Mouse (Mus musculus) ovary, adult 18-20 months (tissue): ENCODE measurements at regions not wholly inside any gene's neighbourhood (a gene's known extent, or its start where the extent isn't known, plus 50 kb on each side); places are given as distances from the start of the nearest gene placed in this dataset.
A peak's percentile ranks its signal among the peaks of the same experiment; 100 is the strongest.
"Not testable (repeated sequence)": the region's sequence is repeated elsewhere in the genome, so short reads cannot be mapped to it uniquely, and the experiment has no call there.

Experiments used
- DNase-seq: peaks from one replicate; pipeline ENCODE4 v3.0.0; 2022; ENCODE audit warnings: low spot score, mixed read lengths

DNA sequence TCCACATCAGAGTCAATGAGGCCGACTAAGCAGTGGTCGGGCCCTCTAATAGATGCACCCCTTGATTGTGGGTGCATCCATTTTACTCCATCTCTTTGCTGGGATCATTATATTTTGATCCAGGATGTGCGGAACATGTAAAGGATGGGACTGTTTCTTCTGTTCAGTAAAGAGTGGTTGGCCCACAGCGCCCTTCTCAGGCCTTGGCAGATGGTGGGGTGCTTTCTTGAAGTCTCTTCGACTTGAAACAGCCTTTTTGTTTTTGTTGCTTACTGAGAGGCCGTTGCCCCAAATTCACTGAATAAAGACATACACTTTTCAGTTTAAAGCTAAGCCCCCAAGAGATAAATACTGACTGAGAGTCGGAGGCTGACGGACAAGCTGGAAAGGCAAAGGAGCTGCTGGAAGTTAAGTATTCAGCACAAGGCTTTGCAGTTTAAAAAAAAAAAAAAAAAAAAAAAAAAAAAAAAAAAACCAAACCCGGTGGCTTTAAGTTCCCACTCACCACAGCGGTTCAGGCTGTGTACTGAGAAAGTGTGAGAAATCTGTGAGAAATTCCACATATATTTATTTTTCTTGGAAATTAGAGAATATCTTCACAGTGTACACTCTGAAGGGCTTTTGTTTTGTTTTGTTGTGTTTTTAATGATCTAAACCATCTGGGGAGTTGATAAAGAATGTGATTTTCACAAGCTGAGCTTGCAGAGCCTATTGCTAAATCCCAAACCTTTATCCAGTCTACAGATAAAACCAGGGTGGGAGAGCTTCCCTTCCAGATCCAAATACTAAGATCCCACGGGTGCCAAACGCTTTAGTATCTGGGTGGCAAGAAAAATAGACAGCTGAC, 285.3 kb upstream of the Mpdz start:
- DNase-seq, result no peak

DNA sequence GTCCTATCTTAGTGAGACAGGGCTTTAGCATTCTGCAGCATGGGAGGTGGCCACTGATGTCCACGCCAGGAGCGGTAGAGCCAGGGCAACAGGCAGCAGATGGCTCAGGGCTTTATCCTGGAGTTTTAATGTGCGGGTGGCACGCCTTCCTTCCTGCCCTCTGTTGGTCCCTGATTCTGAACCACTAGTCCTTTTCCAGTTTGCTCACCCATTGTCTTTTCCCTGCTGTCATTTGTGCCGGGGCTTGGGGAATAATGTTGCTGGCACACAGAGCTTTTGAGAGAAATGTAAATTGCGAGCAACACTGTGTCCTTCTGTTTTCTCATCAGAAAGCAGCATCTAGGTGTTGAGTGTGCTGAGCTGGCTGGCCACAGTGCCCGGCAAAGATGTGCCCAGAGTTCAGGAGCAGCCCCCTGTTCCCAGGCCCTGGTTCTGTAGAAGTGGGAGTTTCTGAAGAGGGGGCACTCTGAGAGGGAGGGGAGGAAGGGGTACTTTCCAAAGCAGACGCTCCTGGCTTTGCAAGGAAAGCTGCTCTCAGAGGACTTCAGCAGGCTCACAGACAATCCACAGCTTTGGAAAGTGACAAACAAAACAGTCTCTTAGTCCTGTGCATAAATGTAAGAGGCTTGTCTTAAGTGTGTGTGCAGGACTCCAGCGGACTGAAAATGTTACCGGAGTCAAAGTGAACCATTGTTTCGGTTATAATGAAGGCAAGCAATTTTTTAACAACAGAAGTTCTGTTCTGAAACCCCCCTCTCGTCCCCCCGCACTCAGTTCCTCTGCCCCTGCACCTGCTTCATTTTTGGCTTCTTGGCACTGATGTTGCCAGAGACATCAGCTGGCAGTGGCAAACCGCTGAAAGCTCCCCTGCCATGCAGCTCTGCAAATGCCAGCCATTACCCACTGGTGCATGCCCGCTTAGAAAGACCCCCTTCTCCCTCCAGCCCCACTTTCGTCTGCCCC, 284.4 kb upstream of the Mpdz start:
- no peak for DNase-seq

DNA sequence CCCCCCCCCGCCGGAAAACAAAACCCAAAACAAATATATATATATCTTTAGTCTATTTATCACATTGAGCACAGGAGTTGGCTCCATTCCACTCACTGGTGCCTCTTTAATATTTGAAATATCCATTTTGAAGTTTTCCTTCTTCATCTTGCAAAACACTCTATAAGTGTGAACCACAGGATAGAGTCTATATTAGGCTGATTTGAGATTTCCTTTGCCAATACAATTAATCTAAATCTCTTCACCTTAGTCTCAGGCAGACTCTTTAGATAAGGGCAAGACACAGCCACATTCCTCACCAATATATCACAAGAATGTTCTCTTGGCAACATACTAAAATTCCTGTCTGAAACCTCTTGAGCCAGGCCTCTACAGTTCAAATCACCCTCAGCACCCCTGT, 282.1 kb upstream of the Mpdz start:
- no peak for DNase-seq

DNA sequence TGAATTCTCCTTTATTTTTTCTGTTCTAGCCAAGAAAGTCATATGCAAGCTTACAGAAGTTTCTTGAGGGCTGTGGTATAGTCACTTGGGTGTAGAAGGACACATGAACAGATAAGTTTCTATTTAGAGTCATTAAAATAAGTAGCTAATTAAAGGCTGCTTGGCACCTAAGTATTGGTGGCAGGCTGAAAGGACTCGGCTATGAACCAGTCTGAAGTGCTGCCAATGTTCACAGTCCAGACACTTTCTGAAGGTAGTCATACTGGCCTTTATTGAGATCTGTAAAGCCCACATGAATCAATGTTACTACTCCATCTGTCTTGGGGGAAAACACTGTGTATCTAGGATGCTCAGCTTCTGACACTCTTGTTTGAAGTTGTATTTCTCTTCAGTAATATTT, 269.8 kb upstream of the Mpdz start:
- DNase-seq, result no peak

DNA sequence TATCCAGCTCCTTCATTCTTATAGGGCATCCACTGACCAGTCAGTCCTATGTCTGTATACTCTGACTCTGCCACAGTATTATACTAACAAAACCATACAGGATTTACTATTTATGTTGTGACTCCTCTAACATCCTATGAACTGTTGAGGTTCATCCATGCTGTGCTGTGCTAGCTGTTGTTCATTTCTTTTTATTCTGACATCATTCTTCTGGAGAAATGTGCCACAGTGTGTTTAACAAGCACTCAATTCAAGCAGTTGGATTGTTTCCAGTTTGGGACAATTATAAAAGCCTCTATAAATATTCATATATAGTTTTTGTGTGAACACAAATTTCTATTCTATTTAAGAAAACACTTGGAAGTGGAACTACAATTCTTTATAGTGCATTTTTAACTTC, 252.6 kb upstream of the Mpdz start:
- no peak for DNase-seq

DNA sequence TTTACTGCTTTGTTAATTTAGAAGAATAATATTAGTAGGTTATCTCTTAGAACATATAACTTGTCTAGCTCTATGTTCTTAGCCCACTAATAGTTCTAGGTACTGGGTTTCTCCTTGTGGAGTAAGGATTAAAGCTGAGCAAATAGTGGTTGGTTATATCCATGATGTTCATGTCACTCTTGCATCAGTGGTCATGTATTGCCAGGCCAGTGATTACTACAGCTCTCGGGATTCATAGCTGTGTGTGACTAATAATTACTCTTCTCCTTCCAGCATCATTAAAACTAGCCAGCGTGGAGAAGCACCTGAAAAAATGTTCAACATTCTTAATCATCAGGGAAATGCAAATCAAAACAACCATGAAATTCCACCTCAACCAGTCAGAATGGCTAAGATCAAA, 234.6 kb upstream of the Mpdz start:
- no peak for DNase-seq

DNA sequence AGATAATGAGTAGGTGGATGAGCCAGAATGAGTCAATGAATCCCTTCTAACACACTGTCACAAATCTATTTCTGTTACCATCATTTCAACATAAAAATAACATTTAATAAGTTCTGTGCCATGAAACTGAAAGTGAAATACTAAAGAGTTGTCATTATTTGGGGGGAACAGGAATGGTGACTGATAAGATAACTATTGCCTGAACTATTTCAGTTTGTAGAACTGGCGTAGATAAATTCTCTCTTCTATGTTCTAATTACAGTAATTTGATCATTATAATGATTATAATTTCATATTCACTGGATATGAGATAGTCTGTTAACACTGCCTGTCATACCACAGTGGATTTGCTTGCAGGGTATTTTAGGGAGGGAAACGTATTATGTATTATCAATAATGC, 232.3 kb upstream of the Mpdz start:
- DNase-seq, result no peak

DNA sequence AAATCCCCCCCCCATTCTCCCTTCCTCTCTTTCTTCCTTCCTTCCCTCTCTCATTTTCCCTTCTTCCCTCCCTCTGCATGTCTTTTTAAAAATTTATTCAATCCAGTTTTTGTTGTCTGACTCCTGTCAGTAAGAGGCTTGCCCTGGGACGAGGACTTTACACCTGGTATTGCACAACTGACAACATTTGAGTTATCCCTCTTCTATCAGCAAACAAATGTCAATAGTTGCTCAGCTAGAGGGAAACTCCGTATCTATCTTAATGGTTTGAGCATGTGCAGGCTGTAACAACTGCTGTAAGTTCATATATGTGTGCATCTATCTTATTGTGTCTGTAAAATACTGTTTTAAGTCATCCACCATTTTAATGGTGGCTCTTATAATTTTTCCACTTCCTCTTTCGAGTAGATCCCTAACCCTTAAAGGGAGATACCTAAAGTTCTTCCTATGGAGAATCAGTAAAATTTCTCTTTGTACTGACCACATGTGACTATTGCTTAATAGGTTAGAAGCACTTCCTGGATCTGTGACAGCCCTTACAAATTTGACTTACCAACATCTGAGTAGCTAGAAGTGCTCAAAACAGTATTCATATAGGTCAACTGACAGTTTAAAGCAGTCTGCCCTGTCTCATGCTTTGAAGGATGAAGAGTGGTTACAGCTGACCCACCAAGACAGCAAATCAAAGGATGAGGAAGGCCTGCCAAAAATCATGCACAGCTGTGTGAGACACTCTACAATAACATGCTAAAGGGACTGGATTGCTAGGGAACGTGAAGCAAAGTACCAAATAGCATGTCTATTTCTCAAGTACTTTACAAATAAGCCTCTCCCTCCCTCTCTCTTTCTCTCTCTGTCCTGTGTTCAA, 231.0 kb upstream of the Mpdz start:
- no peak for DNase-seq

DNA sequence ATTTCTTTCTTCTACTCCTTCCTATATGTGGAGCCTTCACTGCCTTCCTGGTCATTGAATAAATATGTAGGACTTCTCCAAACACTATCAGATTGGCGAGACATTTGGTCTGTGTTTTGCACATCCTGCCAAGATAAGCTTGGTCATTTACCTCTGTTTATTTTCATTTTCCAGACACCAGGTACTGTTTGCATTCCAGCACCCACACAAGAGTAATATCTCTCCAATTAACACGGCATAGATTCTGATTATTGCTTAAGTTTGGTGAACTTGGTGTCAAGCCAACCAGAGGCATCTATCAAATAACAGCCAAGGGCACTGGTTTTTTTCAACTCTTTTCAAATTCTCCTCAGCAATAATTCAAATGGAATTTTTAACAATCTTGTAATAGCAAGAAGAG, 229.4 kb upstream of the Mpdz start:
- DNase-seq, result no peak

DNA sequence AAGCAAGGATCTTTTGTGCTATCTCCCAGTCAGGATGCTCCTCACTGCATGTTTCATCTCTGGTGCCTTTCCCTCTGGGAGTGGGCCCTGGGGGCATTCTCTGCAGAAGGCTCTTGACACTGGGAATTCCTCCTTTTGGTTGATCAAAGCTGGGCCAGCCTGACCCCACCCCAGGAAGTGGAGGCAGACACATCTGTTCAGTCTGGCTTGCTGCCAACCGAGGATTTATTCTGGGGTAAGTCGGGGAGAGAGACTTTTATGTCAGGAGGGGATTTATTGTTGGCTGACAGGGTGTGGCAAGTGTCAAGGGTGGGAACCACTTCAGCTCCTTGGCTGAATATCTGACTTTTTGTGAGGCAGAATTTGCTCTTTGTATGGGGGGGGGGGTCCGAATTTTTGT, 226.6 kb upstream of the Mpdz start:
- no peak for DNase-seq

DNA sequence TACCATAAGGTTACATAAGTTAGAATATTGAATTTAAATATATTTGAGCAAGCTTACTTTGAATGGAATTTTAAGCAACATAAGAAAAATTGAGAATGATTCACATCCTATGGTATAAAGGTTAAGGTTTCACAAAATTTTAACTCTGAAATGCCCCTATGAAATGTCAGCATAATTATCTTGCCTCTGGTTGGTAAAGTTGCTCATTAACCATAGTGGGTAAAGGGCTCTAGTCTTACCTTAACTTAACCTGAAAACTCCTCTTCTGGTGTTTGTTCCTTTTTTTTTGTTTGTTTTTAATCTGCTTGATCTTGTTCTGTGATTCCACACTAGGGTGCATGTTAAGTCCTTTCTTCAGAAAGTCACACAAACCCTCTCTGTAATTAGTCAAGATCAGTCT, 218.5 kb upstream of the Mpdz start:
- no peak for DNase-seq

DNA sequence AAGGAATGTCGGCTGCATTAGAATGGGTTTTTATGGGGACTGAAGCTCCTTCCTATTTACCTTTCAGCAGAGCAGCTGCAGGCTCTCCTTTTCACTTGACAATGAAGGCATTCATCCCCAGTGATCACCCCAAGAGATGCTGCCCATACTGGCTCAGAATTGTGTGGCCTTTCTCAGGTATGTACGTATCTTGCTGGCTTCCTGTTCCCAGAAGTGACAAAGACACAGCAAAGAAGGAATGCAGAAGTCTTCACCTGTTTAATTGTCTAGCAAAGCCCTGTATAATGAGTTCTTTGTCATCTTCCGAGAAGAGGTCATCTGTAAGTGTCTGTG, 185.8 kb upstream of the Mpdz start:
- no peak for DNase-seq

DNA sequence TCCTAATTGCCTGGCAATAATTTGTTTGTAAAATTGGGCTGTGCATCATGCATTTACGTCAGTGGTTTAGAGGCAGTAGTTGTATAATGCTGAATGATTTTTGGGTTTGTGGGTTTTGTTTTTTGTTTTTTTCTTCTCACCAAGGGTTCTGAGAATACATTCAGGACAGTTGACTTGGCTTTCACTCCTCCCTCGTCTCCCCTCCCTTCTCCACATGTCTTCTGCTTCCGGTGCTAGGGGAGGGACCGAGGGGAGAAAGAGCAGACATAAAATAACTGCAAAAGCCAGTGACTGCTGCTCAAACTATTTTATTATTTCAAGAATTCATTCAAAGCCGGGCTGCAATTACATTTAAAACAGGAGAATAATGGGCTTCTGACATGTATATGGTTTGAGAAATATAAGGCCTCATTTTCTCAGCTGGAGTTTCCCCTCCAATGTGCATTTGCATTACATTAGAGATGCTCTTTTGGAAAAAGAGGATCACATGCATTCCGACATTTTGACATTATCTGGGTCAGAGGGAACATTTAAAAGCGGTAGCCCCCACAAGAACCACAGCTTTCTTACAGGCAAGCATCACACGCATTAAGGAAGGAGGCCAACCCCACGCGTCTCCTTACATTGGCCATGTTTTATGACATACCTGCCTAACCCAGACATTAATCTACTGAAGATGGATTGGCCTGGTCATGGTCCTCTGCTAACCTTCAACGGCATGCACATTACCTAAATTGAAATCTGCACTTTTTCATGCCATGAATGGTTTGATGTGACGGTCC, 185.3 kb upstream of the Mpdz start:
- DNase-seq, result no peak

DNA sequence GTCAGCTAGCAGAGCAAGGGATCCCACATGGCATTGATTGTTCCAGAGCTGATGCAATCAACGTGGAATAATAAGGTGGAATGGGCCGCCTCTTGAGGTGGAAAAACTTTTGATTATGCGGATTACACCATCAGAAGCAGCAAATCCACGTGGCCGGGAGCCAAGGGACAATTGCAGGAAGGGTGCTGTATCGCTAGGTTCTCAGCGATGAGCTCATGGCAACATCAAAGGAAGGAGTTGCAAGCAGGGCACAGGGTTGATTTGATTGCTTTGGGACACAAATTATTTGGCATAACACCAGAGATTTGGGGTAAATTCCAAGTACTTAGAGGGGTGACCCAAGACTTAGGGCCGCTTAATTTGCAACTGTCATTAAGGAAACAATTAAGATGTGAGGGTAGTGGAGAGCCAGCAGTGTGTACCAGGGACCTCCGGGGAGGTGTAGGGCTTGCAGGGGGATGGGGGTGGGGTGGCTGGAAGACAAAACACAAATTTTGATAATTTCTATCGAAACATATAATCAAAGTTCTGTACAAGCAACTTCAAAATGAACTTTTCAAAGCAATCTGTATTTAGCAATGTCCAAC, 182.8 kb upstream of the Mpdz start:
- DNase-seq, result no peak

DNA sequence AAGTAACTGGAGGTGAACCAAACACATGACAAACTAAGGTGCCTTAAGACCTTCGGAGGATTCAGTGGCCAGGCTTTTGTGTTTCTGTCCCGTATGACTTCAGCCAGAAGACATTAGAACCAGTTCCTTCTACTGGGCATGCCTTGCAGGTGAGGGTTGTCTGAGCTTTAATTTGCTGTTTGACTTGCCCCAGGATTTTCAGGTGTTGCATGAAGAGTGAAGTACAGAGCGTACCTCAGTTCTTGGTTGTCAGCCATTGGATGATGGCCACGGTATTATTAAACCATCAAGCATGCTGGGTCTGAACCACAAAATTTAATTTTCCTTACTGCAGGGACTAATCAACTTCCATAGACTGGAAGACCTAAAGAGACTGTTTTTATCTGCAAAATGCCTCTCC, 181.5 kb upstream of the Mpdz start:
- DNase-seq, result no peak

DNA sequence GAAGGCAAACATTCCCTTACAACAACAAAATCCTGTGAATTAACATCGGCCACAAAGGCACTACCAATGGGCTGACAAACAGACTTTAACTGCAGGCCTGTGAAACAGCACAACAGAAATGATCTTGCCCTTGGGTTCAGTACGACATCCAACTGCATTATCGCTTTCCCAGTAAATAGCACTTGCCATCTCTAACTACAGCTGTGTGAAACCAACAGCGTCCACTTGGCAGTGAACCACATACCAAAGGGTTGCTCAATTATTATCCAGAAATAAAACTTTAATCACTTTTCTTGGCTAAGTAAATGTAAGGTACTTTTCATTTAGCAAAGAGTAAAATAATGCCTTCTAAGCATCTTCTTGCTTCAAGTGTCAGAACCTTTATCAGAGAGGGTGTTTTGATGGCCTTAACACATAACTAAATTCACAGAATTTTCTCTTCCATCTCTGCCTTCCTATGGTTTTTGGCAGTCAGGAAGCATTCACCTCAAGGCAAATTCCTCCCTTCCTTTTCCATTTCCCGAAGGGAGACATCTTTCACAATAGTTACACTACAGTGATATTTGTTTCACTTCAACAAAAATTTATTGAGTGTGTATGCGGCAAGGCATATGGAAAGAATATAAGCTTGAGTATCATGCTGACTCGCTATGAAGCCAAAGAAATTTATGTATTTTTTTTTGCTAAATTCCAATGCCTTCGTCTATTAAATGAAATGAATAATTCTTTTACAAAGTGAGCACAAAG, 178.9 kb upstream of the Mpdz start:
- peak; percentile 8 for DNase-seq

DNA sequence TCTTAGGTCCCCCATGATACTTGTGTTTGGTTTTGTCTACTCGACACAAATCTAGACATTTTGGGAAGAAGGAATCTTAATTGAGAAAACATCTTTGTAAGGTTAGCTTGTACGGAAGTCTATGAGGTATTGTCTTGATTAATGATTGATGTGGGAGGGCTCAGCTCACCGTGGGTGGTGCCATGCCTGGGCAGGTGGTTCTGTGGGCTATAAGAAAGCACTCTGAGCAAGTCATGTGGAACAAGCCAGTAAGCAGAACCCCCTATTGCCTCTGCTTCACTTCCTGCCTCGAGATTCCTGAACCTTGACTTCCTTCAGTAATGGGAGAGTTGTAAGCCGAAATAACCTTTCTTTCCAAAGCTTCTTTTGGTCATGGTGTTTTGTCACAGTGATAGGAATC, 174.6 kb upstream of the Mpdz start:
- no peak for DNase-seq

DNA sequence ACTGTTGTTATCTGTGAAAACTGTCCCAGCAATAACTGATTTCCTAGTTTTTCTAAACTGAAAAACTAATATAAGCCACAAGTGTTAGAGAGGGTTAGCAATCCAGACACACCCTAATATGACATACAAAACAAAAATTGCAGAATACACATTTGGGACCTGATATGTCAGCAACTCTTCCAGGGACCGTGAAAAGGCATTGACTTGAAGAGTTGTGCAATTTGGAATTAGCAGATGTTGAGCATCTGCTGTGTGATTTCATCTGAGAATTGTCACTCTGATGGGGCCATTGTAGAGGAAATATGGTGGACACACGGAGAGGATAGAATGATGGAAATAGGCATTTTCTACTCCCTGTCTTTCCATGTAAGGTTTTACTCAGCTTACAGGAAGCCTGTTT, 168.6 kb upstream of the Mpdz start:
- no peak for DNase-seq

DNA sequence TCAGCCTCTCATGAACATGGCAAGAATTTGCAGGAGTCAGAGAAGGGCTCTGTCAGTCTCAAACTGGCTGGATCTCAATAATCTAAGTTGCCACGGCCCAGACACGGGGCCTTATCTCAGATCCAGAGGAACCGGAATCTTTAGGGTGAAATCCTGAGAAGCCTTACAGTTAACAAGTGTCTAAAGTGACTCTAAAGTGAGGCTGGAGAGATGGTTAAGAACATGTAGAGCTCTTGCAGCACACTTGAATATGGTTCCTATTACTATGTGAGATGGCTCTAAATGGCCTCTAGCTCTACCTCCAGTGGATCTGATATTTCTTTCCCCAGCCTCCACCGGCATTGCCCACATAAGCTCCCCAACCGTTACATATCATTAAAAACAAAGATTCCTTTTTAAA, 157.8 kb upstream of the Mpdz start:
- DNase-seq, result no peak

DNA sequence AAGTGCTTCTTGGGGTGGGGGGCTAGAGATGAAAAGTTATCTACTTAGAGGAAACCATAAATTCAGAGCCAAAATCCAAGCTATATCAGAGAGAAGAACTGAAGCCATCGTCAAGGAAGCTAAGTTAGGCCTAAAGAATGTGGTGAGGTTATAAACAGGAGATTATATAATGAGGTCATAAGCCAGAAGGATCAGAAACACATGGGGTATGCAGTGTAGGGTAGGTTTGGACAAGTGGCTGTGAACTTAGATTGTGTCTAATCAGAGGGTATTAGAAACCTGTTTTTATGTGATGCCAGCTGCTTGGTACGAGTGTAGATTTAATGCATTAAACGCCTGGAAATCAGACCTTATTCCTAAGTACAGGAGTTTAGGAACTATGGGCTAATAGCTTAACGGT, 154.8 kb upstream of the Mpdz start:
- no peak for DNase-seq

DNA sequence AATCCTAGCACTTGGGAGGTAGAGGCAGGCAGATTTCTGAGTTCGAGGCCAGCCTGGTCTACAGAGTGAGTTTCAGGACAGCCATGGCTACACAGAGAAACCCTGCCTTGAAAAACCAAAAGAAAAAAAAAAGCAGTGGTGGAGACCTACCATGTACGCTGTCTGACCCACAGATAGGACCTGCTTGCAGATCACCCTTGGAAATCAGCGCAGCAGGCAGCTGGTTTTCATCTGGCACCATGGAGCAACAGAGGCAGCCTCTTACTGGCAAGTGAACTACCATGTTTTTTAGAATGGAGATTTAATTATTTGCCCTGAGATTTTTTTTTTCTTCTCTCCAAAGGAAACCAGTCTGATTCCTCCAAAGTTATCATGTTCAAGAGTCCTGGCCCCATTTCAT, 150.8 kb upstream of the Mpdz start:
- DNase-seq, result not testable (repeated sequence)
